Mouse (Mus musculus): Measurements from ENCODE around the gene Blvrb. TPM values are rescaled to one million over a fixed set of nuclear protein-coding genes. Genes with fewer than 3 reads are reported as not detected.
A peak's percentile ranks its signal among the peaks of the same experiment; 100 is the strongest.

The Blvrb gene
- polyA plus RNA-seq, 1 experiment from 2014 or later = 23.0 TPM

DNA sequence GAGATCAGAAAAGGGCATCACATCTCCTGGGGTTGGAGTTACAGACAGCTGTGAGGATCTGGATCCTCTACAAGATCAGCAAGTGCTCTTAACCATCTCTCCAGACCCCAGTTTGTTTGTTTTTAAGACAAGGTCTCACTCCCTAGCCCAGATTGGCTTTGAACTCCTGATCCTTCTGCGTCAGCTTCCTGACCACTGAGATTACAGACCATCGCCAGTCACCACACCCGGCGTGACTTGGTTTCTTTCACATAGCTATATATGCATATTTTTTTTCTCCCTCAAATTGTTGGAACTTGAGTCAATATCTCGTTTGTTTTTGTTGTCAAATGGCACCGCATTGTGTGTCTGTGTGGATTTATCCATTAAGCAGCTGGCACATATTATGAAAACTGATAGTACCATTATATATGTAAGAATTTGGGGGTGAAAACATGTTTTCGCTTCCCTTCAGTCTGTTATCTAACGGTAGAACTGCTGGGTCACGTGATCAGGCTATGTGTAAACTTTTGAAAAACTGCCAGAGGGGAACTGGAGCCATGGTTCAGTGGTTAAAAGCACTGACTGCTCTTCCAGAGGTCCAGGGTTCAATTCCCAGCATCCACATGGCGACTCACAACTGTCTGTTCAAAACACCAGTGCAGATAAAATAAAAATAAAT is 6.8 kb downstream of the Blvrb start:
- H3K4me1 ChIP-seq = no peaks in the 10 kb centered on the region
- no peak for ATAC-seq (ENCODE audit: low FRiP score, low read depth)
- no peak overlapping the region for H3K27ac ChIP-seq
- no peaks in the 10 kb centered on the region for H3K36me3 ChIP-seq
- H3K9me3 ChIP-seq = no peaks in the 10 kb centered on the region
- H3K9ac ChIP-seq = no peak overlapping the region
- WGBS = 82% methylated on average over 10 of the region's 10 CpGs
- H3K4me3 ChIP-seq = no peak overlapping the region
- no peak overlapping the region for H3K4me2 ChIP-seq (replicated peaks)
- H3K27me3 ChIP-seq (replicated peaks) = no peaks in the 10 kb centered on the region

DNA sequence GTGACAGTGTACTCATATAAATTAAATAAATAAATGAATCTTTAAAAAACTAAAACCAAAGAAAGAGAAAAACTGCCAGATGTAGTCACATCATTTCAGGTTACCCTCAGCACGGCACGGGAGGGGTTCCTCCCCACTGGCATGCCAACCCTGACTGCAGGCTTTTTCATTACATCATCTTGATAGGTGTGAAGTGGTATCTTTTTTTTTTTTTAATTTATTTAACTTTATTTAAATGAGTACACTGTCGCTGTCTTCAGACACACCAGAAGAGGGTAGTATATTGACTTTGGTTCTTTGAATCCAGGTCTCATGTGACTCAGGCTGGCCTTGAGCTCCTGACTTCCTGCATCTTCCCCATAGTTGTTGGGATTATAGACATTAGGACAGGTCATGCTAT is 7.5 kb downstream of the Blvrb start:
- ATAC-seq (ENCODE audit: low FRiP score, low read depth) = no peak
- no peaks in the 10 kb centered on the region for H3K27me3 ChIP-seq (replicated peaks)
- H3K4me1 ChIP-seq = no peaks in the 10 kb centered on the region
- 86% methylated on average over 3 of the region's 3 CpGs for WGBS
- H3K4me2 ChIP-seq (replicated peaks) = no peak overlapping the region
- no peak overlapping the region for H3K9ac ChIP-seq
- H3K27ac ChIP-seq = no peak overlapping the region
- H3K9me3 ChIP-seq = no peaks in the 10 kb centered on the region
- H3K36me3 ChIP-seq = no peaks in the 10 kb centered on the region
- no peak overlapping the region for H3K4me3 ChIP-seq

DNA sequence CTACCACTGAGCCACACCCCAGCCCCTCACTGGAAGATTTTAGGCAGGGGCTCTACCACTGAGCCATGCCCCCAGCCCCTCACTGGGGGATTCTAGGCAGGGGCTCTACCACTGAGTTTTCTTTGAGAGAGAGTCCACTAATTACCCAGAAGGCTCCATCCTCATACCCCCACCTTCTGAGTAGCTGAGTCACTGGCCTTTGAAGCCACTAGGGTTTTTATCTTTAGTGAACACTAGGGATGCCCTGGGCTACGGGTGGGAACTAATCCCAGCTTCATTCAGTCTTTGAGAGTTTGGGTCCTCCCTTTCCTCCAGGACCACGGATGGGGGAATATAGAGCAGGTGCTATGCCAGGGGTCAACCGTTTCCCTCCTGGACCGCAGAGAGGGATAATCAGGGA is 10.8 kb downstream of the Blvrb start:
- Histone ChIP-seq H3K36me3 (no peaks in the 10 kb centered on the region), H3K27ac (no peak overlapping the region), H3K4me3 (no peak overlapping the region), H3K4me2 (replicated peaks) (no peak overlapping the region), H3K27me3 (replicated peaks) (no peaks in the 10 kb centered on the region), H3K9me3 (no peaks in the 10 kb centered on the region), H3K4me1 (no peaks in the 10 kb centered on the region), H3K9ac (no peak overlapping the region)
- 92% methylated on average over 4 of the region's 4 CpGs for WGBS
- no peak for ATAC-seq (ENCODE audit: low FRiP score, low read depth)

DNA sequence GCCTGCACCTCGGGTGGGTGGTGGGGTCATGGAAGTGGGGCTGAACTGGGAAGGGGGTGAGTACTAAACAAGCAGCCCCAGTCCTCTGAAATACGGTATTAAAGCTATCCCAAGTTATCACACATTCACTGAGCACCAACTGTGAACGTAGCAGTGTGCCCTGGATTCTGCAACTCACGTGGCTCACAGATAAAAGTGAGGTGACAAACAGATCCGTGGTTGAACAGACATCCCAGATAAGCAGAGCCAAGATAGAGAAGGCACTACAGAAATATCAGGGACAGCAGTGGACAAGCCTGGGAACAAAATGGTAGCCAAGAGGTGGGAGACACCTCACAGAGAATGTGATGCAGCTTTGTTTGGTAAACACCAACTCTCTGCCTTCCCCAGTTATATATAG is 11.9 kb downstream of the Blvrb start:
- H3K27ac ChIP-seq = no peak overlapping the region
- no peaks in the 10 kb centered on the region for H3K4me1 ChIP-seq
- 93% methylated on average over 5 of the region's 5 CpGs for WGBS
- no peaks in the 10 kb centered on the region for H3K27me3 ChIP-seq (replicated peaks)
- no peak overlapping the region for H3K9ac ChIP-seq
- no peaks in the 10 kb centered on the region for H3K9me3 ChIP-seq
- H3K36me3 ChIP-seq = no peaks in the 10 kb centered on the region
- ATAC-seq (ENCODE audit: low FRiP score, low read depth) = no peak
- no peak overlapping the region for H3K4me3 ChIP-seq
- H3K4me2 ChIP-seq (replicated peaks) = no peak overlapping the region

DNA sequence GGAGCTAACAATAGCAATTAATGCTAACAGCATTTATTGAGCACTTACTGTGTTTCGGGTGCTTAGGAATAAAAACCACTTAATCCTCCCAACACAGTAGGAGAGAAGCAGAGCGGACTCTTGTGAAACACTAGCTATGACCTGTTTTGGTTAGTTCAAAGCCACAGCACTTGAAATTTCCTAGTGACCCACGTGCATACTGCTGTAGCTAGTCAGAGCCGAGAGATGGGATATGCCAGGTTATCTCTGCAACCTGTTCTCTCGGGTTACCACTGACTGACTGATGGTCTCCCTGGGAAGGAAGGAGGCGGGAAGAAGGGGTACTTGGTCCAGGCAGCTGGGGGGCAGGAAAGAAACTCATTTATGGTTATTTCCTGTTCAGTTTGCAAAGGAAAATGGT is 12.7 kb downstream of the Blvrb start:
- no peaks in the 10 kb centered on the region for H3K27me3 ChIP-seq (replicated peaks)
- no peaks in the 10 kb centered on the region for H3K9me3 ChIP-seq
- H3K4me2 ChIP-seq (replicated peaks) = no peak overlapping the region
- WGBS = 87% methylated on average over 6 of the region's 6 CpGs
- no peak overlapping the region for H3K27ac ChIP-seq
- ATAC-seq (ENCODE audit: low FRiP score, low read depth) = no peak
- H3K36me3 ChIP-seq = no peaks in the 10 kb centered on the region
- no peak overlapping the region for H3K4me3 ChIP-seq
- no peaks in the 10 kb centered on the region for H3K4me1 ChIP-seq
- H3K9ac ChIP-seq = no peak overlapping the region

DNA sequence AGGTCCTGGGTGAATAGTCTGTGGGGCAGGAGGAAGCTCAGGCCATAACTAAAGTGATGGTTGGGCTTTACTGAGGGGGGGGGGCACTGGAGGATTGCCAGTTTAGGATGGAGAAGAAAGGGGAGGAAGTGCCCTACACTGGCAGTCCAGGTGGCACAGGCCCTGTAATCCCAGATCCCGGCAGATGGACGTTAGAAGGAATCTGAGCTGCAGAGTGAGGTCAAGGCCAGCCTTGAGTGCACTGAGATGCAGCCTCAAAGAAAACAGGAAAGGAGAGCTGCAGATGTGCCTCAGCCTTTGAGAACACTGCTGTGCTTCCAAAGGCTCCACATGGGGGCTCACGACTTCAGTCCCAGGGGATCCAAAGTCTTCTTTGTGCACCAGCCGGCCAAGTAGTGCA is 19.9 kb downstream of the Blvrb start:
- no peaks in the 10 kb centered on the region for H3K36me3 ChIP-seq
- WGBS = 54% methylated on average over 4 of the region's 4 CpGs
- no peak overlapping the region for H3K4me3 ChIP-seq
- no peak overlapping the region for H3K27ac ChIP-seq
- H3K4me2 ChIP-seq (replicated peaks) = no peak overlapping the region
- no peak for ATAC-seq (ENCODE audit: low FRiP score, low read depth)
- no peaks in the 10 kb centered on the region for H3K27me3 ChIP-seq (replicated peaks)
- H3K9me3 ChIP-seq = no peaks in the 10 kb centered on the region
- H3K9ac ChIP-seq = no peak overlapping the region
- no peaks in the 10 kb centered on the region for H3K4me1 ChIP-seq

DNA sequence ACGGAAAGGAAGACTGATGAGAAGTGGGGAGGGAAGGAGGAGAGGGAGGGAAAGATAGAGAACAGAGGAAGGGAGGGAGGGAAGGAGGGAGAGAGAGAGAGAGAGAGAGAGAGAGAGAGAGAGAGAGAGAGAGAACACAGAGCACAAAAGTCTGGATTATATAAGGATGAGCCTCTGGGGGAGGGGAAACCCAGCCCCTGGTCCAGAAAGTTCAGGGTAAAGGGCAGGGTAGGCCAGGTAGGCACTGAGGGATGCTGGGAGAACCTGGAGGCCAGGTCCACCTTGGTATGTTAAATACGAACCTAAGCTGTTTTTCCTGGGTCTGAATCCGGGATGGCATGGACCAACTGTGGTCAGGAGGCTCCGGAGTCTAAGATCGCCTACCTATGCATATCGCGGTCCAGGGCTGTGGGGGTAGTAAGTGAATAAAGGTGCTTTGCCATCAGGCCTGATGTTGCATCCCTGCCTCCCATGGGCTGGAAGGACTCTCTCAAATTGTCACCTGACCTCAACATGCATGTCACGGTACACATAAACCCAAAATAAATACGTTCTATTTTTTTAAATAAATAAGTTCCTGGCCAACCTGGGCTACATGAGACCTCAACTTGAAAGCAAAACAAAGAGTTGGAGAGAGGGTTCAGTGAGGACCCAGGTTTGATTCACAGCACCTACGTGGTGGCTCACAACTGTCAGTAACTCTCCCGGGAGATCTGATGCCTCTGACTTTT is 23.8 kb downstream of the Blvrb start:
- no peaks in the 10 kb centered on the region for H3K27me3 ChIP-seq (replicated peaks)
- no peak overlapping the region for H3K27ac ChIP-seq
- 91% methylated on average over 11 of the region's 11 CpGs for WGBS
- H3K4me3 ChIP-seq = no peak overlapping the region
- H3K9ac ChIP-seq = no peak overlapping the region
- ATAC-seq (ENCODE audit: low FRiP score, low read depth) = no peak
- no peaks in the 10 kb centered on the region for H3K9me3 ChIP-seq
- H3K36me3 ChIP-seq = peaks cover 8% of the 10 kb centered on the region; the same call in 1 of the 2 replicates
- H3K4me2 ChIP-seq (replicated peaks) = no peak overlapping the region
- H3K4me1 ChIP-seq = no peaks in the 10 kb centered on the region

DNA sequence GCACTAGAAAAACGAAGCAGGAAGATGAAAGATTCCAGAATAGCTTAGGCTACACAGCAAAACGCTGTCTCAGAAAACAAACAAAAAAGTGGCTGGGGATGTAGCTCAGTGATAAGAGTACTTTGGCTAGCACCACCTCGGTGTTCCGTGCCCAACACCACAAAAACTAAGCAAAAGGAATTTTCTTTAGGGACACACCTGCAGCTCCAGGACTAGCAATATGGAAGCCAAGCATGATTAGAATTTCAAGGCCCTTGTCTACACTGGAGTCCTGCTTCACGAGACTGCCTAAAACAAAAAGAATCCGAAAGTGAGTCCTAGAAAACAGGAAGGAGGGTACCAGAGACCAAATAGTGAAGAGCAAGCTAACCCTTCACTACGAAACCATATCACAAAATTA is 24.8 kb downstream of the Blvrb start:
- no peak overlapping the region for H3K4me3 ChIP-seq
- 56% methylated on average over 7 of the region's 7 CpGs for WGBS
- H3K36me3 ChIP-seq = peaks cover 14% of the 10 kb centered on the region
- H3K4me2 ChIP-seq (replicated peaks) = peak overlapping the region; percentile 76
- H3K4me1 ChIP-seq = no peaks in the 10 kb centered on the region
- H3K27me3 ChIP-seq (replicated peaks) = no peaks in the 10 kb centered on the region
- ATAC-seq (ENCODE audit: low FRiP score, low read depth) = no peak
- no peak overlapping the region for H3K9ac ChIP-seq
- H3K9me3 ChIP-seq = no peaks in the 10 kb centered on the region
- H3K27ac ChIP-seq = no peak overlapping the region

DNA sequence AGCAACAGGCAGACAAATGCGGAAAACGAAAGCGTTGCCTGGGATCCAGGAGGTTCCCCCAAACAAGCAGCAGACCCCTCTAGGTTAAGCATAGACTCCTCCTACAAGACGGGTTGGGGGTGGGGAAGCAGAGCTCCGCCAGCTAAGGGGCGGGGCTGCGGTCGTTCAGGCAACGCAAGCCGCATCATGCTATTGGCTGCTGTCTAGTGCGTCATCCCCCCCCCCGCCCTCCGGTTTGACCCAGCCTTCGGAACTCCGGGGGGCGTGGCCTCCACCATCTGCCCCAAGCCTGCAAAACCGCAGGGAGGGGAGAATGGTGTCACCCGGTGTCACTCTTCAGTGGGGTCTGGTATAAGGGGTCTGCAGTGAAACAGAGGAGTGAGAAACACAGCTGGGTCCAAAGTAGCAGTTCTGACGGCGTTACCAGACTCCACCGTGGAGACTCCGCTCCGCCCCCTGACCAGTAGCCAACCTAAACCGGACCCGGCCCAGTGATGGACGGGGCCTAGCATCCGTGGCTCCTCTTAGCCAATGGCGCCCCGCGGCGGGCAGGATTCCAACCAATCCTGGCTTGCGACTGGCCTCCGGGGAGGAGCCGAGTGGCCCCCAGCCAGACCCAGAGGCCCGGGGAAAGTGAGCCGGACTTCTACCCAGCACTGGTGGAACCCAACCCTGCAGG is 25.5 kb downstream of the Blvrb start, which contains the start of gene Sertad3:
TSS of gene Sertad3 (plus strand) at position 613 of the 679 bp plus-strand sequence.
- under 1% methylated on average over 36 of the region's 36 CpGs for WGBS
- ATAC-seq (ENCODE audit: low FRiP score, low read depth) = peak; percentile 95
- no peaks in the 10 kb centered on the region for H3K27me3 ChIP-seq (replicated peaks)
- peak within 1 kb of the TSS; percentile 81 for H3K27ac ChIP-seq
- H3K9me3 ChIP-seq = no peaks in the 10 kb centered on the region
- H3K4me1 ChIP-seq = no peaks in the 10 kb centered on the region
- H3K9ac ChIP-seq = peak within 1 kb of the TSS; percentile 70
- H3K36me3 ChIP-seq = peaks cover 14% of the 10 kb centered on the region
- peak within 1 kb of the TSS; percentile 69 for H3K4me3 ChIP-seq
- peak within 1 kb of the TSS; percentile 76 for H3K4me2 ChIP-seq (replicated peaks)

DNA sequence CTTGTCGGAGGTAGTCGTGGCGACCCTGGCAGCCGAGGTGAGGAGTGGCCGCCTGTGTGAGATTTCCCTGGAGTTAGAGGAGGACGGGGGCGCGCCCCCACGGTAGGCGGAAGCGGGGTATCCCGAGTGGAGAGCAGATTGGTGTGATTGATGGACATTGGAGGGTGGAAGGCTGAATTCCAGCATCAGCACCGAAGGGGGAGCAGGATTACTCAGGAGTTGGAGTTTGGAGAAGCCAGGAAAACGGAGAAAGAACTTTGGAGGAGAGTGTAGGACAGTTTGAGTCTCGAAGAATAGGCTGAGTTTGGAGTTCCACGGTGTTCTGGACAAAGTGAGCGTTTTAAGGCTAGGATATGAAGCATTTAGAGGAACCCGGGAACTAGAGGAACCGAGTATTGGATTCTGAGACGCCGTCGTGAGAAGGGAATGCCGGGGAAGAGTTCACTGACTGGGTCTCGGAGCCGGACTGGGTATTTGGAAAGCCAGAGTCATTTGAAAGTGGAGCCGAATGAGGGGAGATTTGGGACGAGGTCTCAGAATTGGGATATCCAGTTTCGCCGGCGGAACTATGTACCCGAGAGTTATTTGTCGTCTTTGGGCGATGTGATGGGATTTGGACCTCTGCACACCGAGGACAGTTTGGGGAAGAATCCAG is 26.2 kb downstream of the Blvrb start:
- H3K4me2 ChIP-seq (replicated peaks) = peak overlapping the region; percentile 76
- H3K4me1 ChIP-seq = no peaks in the 10 kb centered on the region
- ATAC-seq (ENCODE audit: low FRiP score, low read depth) = no peak; the same call in 1 of the 2 replicates
- no peaks in the 10 kb centered on the region for H3K9me3 ChIP-seq
- under 1% methylated on average over 34 of the region's 34 CpGs for WGBS
- no peaks in the 10 kb centered on the region for H3K27me3 ChIP-seq (replicated peaks)
- H3K36me3 ChIP-seq = peaks cover 14% of the 10 kb centered on the region
- H3K27ac ChIP-seq = peak overlapping the region; percentile 81
- H3K9ac ChIP-seq = peak overlapping the region; percentile 70
- H3K4me3 ChIP-seq = peak overlapping the region; percentile 69

DNA sequence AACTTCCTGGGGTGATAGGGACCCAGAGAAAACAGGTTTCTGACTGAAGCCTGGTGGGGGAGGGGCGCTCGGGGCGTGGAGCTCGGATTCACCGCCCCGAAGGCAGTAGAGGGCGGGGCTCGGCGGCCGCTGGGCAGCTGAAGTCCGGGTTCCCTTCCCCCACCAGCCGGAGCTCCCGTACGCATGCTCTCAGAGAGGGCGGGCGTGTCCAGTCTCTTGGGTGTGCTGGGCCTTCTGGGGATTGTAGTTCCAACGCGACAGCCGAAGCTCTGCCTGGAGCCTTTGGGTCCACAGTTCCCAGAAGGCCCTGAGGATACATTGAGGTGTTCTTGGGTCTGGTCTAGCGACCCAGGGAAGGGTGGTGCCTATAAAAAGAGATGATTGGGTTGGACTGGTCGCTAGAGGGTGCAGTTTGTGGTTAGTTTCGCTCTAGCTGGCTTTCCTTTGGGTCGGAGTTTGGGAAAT is 26.7 kb downstream of the Blvrb start:
- peak overlapping the region; percentile 69 for H3K4me3 ChIP-seq
- H3K36me3 ChIP-seq = peaks cover 14% of the 10 kb centered on the region
- no peaks in the 10 kb centered on the region for H3K9me3 ChIP-seq
- ATAC-seq (ENCODE audit: low FRiP score, low read depth) = peak; percentile 81
- peak overlapping the region; percentile 70 for H3K9ac ChIP-seq
- no peaks in the 10 kb centered on the region for H3K4me1 ChIP-seq
- H3K27me3 ChIP-seq (replicated peaks) = no peaks in the 10 kb centered on the region
- H3K4me2 ChIP-seq (replicated peaks) = peak overlapping the region; percentile 76
- H3K27ac ChIP-seq = no peak overlapping the region
- under 1% methylated on average over 23 of the region's 23 CpGs for WGBS

DNA sequence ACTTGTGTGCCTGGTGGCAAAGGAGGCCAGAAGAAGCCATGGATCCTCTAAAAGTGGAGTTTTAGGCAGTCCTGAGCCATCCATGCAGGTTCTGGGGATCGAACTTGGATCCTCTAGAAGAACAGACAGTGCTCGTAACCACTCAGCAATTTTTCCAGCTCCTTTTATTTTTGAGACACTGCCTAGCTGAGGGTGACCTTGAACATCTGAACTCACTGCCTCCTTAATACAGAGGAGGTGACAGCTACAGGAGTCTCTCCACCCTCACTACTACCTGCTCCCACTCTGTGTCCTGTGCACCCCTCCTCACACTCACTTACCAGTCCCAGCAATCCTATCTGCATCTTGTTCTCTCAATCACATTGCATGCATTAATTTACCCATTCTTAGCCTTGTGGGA is 27.8 kb downstream of the Blvrb start:
- Histone ChIP-seq H3K4me1 (no peaks in the 10 kb centered on the region), H3K4me3 (no peak overlapping the region), H3K36me3 (peaks cover 14% of the 10 kb centered on the region), H3K27me3 (replicated peaks) (no peaks in the 10 kb centered on the region), H3K9me3 (no peaks in the 10 kb centered on the region), H3K27ac (no peak overlapping the region), H3K9ac (no peak overlapping the region), H3K4me2 (replicated peaks) (peak overlapping the region; percentile 76; the same call in 1 of the 2 replicates)
- 82% methylated on average over 2 of the region's 2 CpGs for WGBS
- ATAC-seq (ENCODE audit: low FRiP score, low read depth) = no peak
